Mouse (Mus musculus): ENCODE measurements around the gene Trmt10a. TPM values are rescaled to one million over a fixed set of nuclear protein-coding genes. Genes with fewer than 3 reads are reported as not detected.

Trmt10a gene
- polyA plus RNA-seq, 1 experiment from 2014 or later = 5.2 TPM

- no peak for ATAC-seq (replicated peaks; ENCODE audit: extremely low read depth, insufficient read depth, low FRiP score)
- Histone ChIP-seq H3K4me2 (ENCODE audit: low read depth, low read length) (no peak overlapping the region), H3K27me3 (ENCODE audit: control insufficient read depth, insufficient read depth, low read length) (no peaks in the 10 kb centered on the region), H3K4me3 (ENCODE audit: low read length) (no peak overlapping the region), H3K4me1 (ENCODE audit: control insufficient read depth, insufficient read depth, low read length) (no peaks in the 10 kb centered on the region), H3K36me3 (ENCODE audit: control insufficient read depth, insufficient read depth) (no peaks in the 10 kb centered on the region), H3K9me3 (replicated peaks; ENCODE audit: control insufficient read depth, low read length) (no peaks in the 10 kb centered on the region), H3K27ac (ENCODE audit: low read length) (no peak overlapping the region), H3K9ac (ENCODE audit: low read length) (no peak overlapping the region)
- WGBS = 87% methylated on average over 19 of the region's 19 CpGs
These were observed 32.1 kb upstream of the Trmt10a start for GRCm38 (mm10) chr3:138110910-138111782.

DNA sequence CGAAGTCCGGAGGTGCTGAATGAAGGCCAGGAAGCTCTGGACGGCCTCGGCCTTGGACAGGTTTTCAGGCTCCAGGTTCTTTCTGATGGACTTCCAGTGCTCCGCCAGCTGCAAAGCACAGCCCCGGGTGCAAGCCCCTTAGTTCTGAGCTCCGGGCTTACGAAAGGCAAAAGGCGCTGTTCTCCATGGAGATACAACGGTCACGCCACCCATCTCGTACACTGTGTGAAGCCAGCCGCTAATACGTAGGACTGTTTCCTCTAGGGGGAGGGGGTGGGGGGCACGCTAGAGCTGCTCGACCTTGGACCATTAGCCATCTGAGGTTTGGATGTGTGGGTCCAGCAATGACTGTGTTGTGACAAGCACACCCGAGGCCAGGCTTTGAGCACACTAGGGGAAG, 29.1 kb upstream of the Trmt10a start:
- no peak for ATAC-seq (replicated peaks; ENCODE audit: extremely low read depth, insufficient read depth, low FRiP score)

GRCm38 (mm10) chr3:138116871-138117270, 26.4 kb upstream of the Trmt10a start:
- no peak for ATAC-seq (replicated peaks; ENCODE audit: extremely low read depth, insufficient read depth, low FRiP score)

More for the DNA sequence above, 29.1 kb upstream of the Trmt10a start:
- peaks cover 25% of the 10 kb centered on the region for H3K4me1 ChIP-seq (ENCODE audit: control insufficient read depth, insufficient read depth, low read length)
- H3K36me3 ChIP-seq (ENCODE audit: control insufficient read depth, insufficient read depth) = no peaks in the 10 kb centered on the region
- no peak overlapping the region for H3K4me2 ChIP-seq (ENCODE audit: low read depth, low read length)
- H3K27me3 ChIP-seq (ENCODE audit: control insufficient read depth, insufficient read depth, low read length) = no peaks in the 10 kb centered on the region
- 82% methylated on average over 17 of the region's 17 CpGs for WGBS
- H3K9ac ChIP-seq (ENCODE audit: low read length) = no peak overlapping the region
- H3K4me3 ChIP-seq (ENCODE audit: low read length) = no peak overlapping the region
- H3K27ac ChIP-seq (ENCODE audit: low read length) = no peak overlapping the region
- no peaks in the 10 kb centered on the region for H3K9me3 ChIP-seq (replicated peaks; ENCODE audit: control insufficient read depth, low read length)

DNA sequence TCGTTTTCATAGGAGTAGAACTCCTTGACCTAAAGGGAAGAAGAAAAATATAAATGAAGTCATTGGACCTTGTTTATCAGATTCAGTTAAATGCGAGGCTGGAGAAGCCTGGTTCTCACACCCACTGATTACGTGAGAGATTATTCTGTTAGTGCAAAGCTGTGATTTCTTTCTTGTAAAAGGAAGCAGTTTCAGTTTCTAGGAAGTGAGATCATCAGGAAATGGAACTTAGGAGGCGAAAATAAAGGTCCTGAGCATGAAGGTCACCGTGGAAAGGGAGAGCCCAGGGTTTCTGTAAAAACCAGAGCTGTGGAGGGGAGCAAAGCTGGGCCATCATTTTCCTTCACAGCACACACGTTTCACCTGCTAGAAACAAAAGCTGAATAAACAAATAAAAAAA, 24.9 kb upstream of the Trmt10a start:
- 59% methylated on average over 6 of the region's 6 CpGs for WGBS
- peak overlapping the region; percentile 87 for H3K27ac ChIP-seq (ENCODE audit: low read length)
- ATAC-seq (replicated peaks; ENCODE audit: extremely low read depth, insufficient read depth, low FRiP score) = no peak
- H3K9ac ChIP-seq (ENCODE audit: low read length) = no peak overlapping the region; the same call in 1 of the 2 replicates
- H3K4me2 ChIP-seq (ENCODE audit: low read depth, low read length) = peak overlapping the region; percentile 48
- no peak overlapping the region for H3K4me3 ChIP-seq (ENCODE audit: low read length)
- no peaks in the 10 kb centered on the region for H3K9me3 ChIP-seq (replicated peaks; ENCODE audit: control insufficient read depth, low read length)
- peaks cover 33% of the 10 kb centered on the region for H3K4me1 ChIP-seq (ENCODE audit: control insufficient read depth, insufficient read depth, low read length)
- no peaks in the 10 kb centered on the region for H3K27me3 ChIP-seq (ENCODE audit: control insufficient read depth, insufficient read depth, low read length)
- H3K36me3 ChIP-seq (ENCODE audit: control insufficient read depth, insufficient read depth) = no peaks in the 10 kb centered on the region

More at GRCm38 (mm10) chr3:138116871-138117270, 26.4 kb upstream of the Trmt10a start:
- Histone ChIP-seq H3K36me3 (ENCODE audit: control insufficient read depth, insufficient read depth) (no peaks in the 10 kb centered on the region), H3K9me3 (replicated peaks; ENCODE audit: control insufficient read depth, low read length) (no peaks in the 10 kb centered on the region), H3K27me3 (ENCODE audit: control insufficient read depth, insufficient read depth, low read length) (no peaks in the 10 kb centered on the region), H3K27ac (ENCODE audit: low read length) (peak overlapping the region; percentile 87), H3K4me2 (ENCODE audit: low read depth, low read length) (no peak overlapping the region; the same call in 1 of the 2 replicates), H3K4me1 (ENCODE audit: control insufficient read depth, insufficient read depth, low read length) (peaks cover 33% of the 10 kb centered on the region), H3K9ac (ENCODE audit: low read length) (no peak overlapping the region), H3K4me3 (ENCODE audit: low read length) (no peak overlapping the region)
- WGBS = 44% methylated on average over 4 of the region's 4 CpGs

DNA sequence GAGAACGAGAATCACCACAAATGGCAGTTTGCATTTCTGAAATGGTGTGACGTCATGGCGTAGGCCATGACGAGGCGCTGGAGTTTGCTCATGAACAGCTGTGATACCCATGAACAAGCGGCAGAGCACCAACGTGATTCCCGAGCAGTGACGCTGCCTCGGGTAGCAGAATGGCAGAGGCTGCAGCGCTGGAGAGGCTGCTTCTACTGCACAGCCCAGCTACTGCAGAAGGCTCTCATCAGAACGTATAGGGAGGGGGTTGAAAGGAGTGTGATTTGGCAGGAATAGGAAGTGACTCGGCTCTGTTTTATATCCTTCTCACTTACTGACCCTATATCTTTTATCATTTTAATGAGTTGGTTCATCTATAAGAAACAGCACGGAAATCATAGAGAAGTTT, 24.4 kb upstream of the Trmt10a start:
- peak overlapping the region; percentile 48 for H3K4me2 ChIP-seq (ENCODE audit: low read depth, low read length)
- ATAC-seq (replicated peaks; ENCODE audit: extremely low read depth, insufficient read depth, low FRiP score) = peak; percentile 51
- WGBS = 41% methylated on average over 14 of the region's 14 CpGs
- peaks cover 33% of the 10 kb centered on the region for H3K4me1 ChIP-seq (ENCODE audit: control insufficient read depth, insufficient read depth, low read length)
- peak overlapping the region; percentile 21 for H3K9ac ChIP-seq (ENCODE audit: low read length)
- H3K27me3 ChIP-seq (ENCODE audit: control insufficient read depth, insufficient read depth, low read length) = no peaks in the 10 kb centered on the region
- H3K4me3 ChIP-seq (ENCODE audit: low read length) = peak overlapping the region; percentile 2; the same call in 1 of the 2 replicates
- H3K27ac ChIP-seq (ENCODE audit: low read length) = peak overlapping the region; percentile 87
- H3K9me3 ChIP-seq (replicated peaks; ENCODE audit: control insufficient read depth, low read length) = no peaks in the 10 kb centered on the region
- no peaks in the 10 kb centered on the region for H3K36me3 ChIP-seq (ENCODE audit: control insufficient read depth, insufficient read depth)

DNA sequence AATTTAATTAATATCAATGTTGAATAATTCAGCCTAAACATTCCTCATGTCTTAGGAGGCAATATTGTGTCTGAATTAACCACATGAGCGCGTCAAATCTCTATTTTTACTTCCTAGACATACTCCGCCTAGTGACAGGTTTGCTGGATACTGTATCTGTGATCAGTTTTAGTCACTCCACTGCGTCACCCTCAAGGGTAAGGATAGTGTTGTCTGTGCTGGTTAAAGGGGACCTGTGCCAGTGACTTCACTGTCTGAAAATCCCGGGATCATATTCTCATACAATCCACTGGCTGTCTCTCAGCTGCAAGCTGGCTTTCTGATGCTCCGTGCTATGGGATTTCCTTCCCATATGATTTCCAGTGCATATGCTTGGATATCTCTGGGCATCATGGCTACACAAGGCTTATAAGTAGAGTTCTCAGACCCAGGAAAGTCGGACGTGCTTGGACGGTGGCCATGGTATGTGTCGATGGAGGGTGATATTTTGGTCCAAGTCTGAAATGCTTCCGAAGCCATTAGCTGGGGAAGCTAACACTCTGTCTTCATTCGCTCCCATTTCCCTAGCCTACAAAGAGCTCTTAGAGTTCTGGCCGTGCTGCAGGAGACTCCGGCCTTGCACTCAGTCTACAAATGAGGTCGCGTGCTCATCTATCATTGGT, 23.7 kb upstream of the Trmt10a start:
- Histone ChIP-seq H3K27ac (ENCODE audit: low read length) (peak overlapping the region; percentile 87), H3K9ac (ENCODE audit: low read length) (peak overlapping the region; percentile 45; the same call in 1 of the 2 replicates), H3K36me3 (ENCODE audit: control insufficient read depth, insufficient read depth) (no peaks in the 10 kb centered on the region), H3K4me3 (ENCODE audit: low read length) (no peak overlapping the region), H3K4me1 (ENCODE audit: control insufficient read depth, insufficient read depth, low read length) (peaks cover 33% of the 10 kb centered on the region), H3K4me2 (ENCODE audit: low read depth, low read length) (peak overlapping the region; percentile 48), H3K27me3 (ENCODE audit: control insufficient read depth, insufficient read depth, low read length) (no peaks in the 10 kb centered on the region), H3K9me3 (replicated peaks; ENCODE audit: control insufficient read depth, low read length) (no peaks in the 10 kb centered on the region)
- WGBS = 42% methylated on average over 16 of the region's 16 CpGs
- peak; percentile 78 for ATAC-seq (replicated peaks; ENCODE audit: extremely low read depth, insufficient read depth, low FRiP score)

DNA sequence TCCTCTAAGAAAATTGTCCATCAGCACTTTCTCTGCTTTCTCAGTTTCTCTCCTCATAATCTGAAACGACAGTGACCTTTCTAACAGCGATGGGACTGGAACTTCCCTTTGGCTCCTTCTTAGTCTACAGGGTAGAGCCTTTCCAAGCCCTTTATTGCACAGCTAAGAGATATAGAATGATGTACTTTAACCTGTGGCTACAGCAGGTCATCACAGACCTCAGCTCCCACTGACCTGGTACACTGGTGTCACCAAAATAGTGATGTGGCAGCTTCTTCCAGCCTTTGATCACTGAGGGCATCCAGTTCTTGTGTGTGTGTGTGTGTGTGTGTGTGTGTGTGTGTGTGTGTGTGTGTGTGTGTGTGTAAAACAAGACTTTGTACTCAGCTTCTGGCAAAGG, 21.8 kb upstream of the Trmt10a start:
- WGBS = 94% methylated on average over 2 of the region's 2 CpGs
- H3K4me3 ChIP-seq (ENCODE audit: low read length) = no peak overlapping the region

GRCm38 (mm10) chr3:138123842-138124241, 19.4 kb upstream of the Trmt10a start:
- no peak overlapping the region for H3K27ac ChIP-seq (ENCODE audit: low read length)
- WGBS = 66% methylated on average over 10 of the region's 10 CpGs
- no peaks in the 10 kb centered on the region for H3K27me3 ChIP-seq (ENCODE audit: control insufficient read depth, insufficient read depth, low read length)
- no peak for ATAC-seq (replicated peaks; ENCODE audit: extremely low read depth, insufficient read depth, low FRiP score)
- no peaks in the 10 kb centered on the region for H3K9me3 ChIP-seq (replicated peaks; ENCODE audit: control insufficient read depth, low read length)
- H3K36me3 ChIP-seq (ENCODE audit: control insufficient read depth, insufficient read depth) = no peaks in the 10 kb centered on the region
- H3K4me3 ChIP-seq (ENCODE audit: low read length) = no peak overlapping the region
- H3K4me1 ChIP-seq (ENCODE audit: control insufficient read depth, insufficient read depth, low read length) = peaks cover 12% of the 10 kb centered on the region
- no peak overlapping the region for H3K9ac ChIP-seq (ENCODE audit: low read length)
- H3K4me2 ChIP-seq (ENCODE audit: low read depth, low read length) = no peak overlapping the region

More for the DNA sequence above, 21.8 kb upstream of the Trmt10a start:
- Histone ChIP-seq H3K27me3 (ENCODE audit: control insufficient read depth, insufficient read depth, low read length) (no peaks in the 10 kb centered on the region), H3K27ac (ENCODE audit: low read length) (no peak overlapping the region), H3K4me1 (ENCODE audit: control insufficient read depth, insufficient read depth, low read length) (peaks cover 30% of the 10 kb centered on the region), H3K4me2 (ENCODE audit: low read depth, low read length) (no peak overlapping the region), H3K36me3 (ENCODE audit: control insufficient read depth, insufficient read depth) (no peaks in the 10 kb centered on the region), H3K9me3 (replicated peaks; ENCODE audit: control insufficient read depth, low read length) (no peaks in the 10 kb centered on the region), H3K9ac (ENCODE audit: low read length) (no peak overlapping the region)
- ATAC-seq (replicated peaks; ENCODE audit: extremely low read depth, insufficient read depth, low FRiP score) = no peak

- H3K4me2 ChIP-seq (ENCODE audit: low read depth, low read length) = no peak overlapping the region
- no peak overlapping the region for H3K27ac ChIP-seq (ENCODE audit: low read length)
- H3K4me1 ChIP-seq (ENCODE audit: control insufficient read depth, insufficient read depth, low read length) = peaks cover 4% of the 10 kb centered on the region; the same call in 1 of the 2 replicates
- no peaks in the 10 kb centered on the region for H3K9me3 ChIP-seq (replicated peaks; ENCODE audit: control insufficient read depth, low read length)
- H3K4me3 ChIP-seq (ENCODE audit: low read length) = no peak overlapping the region
- no peaks in the 10 kb centered on the region for H3K27me3 ChIP-seq (ENCODE audit: control insufficient read depth, insufficient read depth, low read length)
- no peak overlapping the region for H3K9ac ChIP-seq (ENCODE audit: low read length)
- ATAC-seq (replicated peaks; ENCODE audit: extremely low read depth, insufficient read depth, low FRiP score) = no peak
- whole genome bisulfite sequencing = 77% methylated on average over 6 of the region's 6 CpGs
- no peaks in the 10 kb centered on the region for H3K36me3 ChIP-seq (ENCODE audit: control insufficient read depth, insufficient read depth)
These were observed 14.1 kb upstream of the Trmt10a start for GRCm38 (mm10) chr3:138129110-138129509.
